Mouse (Mus musculus) cerebellum, postnatal 14 days (tissue): ENCODE data around the gene Dclk1.

Source experiments
- DNase-seq, 2 experiments: peaks; one replicate each; pipeline ENCODE4 v3.0.0; 2021; ENCODE audit warnings: mixed read lengths in 2 of 2

Dclk1 gene

GRCm38 (mm10) chr3:55406616-55407015, 164.5 kb downstream of the Dclk1 start:
- no peak for DNase-seq

- peak; percentile 25 to 43 for DNase-seq
Observed at GRCm38 (mm10) chr3:55411547-55411946, 169.4 kb downstream of the Dclk1 start.

GRCm38 (mm10) chr3:55415527-55415950, 173.4 kb downstream of the Dclk1 start:
- peak; percentile 41 to 47 for DNase-seq

- DNase-seq, result no peak
Observed at GRCm38 (mm10) chr3:55418845-55419244, 176.7 kb downstream of the Dclk1 start.

GRCm38 (mm10) chr3:55419334-55419733, 177.2 kb downstream of the Dclk1 start:
- no peak for DNase-seq

- no peak for DNase-seq
Observed at GRCm38 (mm10) chr3:55420436-55421083, 178.4 kb downstream of the Dclk1 start.

- DNase-seq, result peak; percentile 33 to 35
Observed at GRCm38 (mm10) chr3:55423640-55424397, 181.7 kb downstream of the Dclk1 start.

- DNase-seq, result peak; percentile 54 to 67
Observed at GRCm38 (mm10) chr3:55430022-55430549, 187.9 kb downstream of the Dclk1 start.

- DNase-seq, result no peak
Observed at GRCm38 (mm10) chr3:55431223-55431622, 189.1 kb downstream of the Dclk1 start.

GRCm38 (mm10) chr3:55434276-55434675, 192.1 kb downstream of the Dclk1 start:
- no peak for DNase-seq

- DNase-seq, result no peak
Observed at GRCm38 (mm10) chr3:55438824-55439446, 196.8 kb downstream of the Dclk1 start.

- peak; percentile 71 to 75 for DNase-seq
Observed at GRCm38 (mm10) chr3:55440342-55440741, 198.2 kb downstream of the Dclk1 start.

GRCm38 (mm10) chr3:55442012-55442645, 200.0 kb downstream of the Dclk1 start:
- DNase-seq, result no peak

GRCm38 (mm10) chr3:55443271-55443670, 201.1 kb downstream of the Dclk1 start:
- peak in 1 of 2 experiments; percentile 24 for DNase-seq

GRCm38 (mm10) chr3:55443725-55444124, 201.6 kb downstream of the Dclk1 start:
- DNase-seq, result peak; percentile 71 to 78

GRCm38 (mm10) chr3:55446681-55447080, 204.5 kb downstream of the Dclk1 start:
- no peak for DNase-seq

- peak; percentile 78 to 87 for DNase-seq
Observed at GRCm38 (mm10) chr3:55447486-55448460, 205.6 kb downstream of the Dclk1 start.

GRCm38 (mm10) chr3:55449148-55449547, 207.0 kb downstream of the Dclk1 start:
- DNase-seq, result no peak

- DNase-seq, result no peak
Observed at GRCm38 (mm10) chr3:55451035-55451434, 208.9 kb downstream of the Dclk1 start.

- no peak for DNase-seq
Observed at GRCm38 (mm10) chr3:55451877-55452276, 209.7 kb downstream of the Dclk1 start.

GRCm38 (mm10) chr3:55452464-55452863, 210.3 kb downstream of the Dclk1 start:
- no peak for DNase-seq

GRCm38 (mm10) chr3:55461092-55461491, 218.9 kb downstream of the Dclk1 start:
- no peak for DNase-seq
